Mouse (Mus musculus) spleen, postnatal 10 days (tissue): ENCODE measurements at regions not wholly inside any gene's neighbourhood (a gene's known extent, or its start where the extent isn't known, plus 50 kb on each side); places are given as distances from the start of the nearest gene placed in this dataset.

Source experiments
- DNase-seq, 2 experiments: peaks; one replicate each; pipeline ENCODE4 v3.0.0; 2021 to 2022; ENCODE audit warnings: low spot score in 2 of 2

DNA sequence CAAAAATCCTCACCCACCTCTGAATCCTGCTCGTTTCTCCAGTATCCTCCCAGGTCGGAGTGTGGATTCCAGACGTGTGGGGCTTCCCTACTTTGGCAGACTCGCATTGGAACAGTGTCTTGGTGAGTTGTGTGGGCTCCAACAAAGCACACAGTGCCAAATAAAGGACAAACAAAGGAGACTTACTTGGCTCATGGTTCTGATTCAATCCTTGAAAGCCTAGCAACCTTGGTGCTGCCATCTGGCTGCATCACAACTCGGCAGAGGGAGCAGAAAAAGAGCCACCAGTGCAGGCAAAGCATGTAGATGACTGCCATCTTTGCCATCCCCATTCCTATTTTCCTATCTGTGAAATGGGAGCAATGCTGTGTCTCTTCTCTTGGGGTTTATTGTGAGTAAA is 64.0 kb downstream of the Il9r start:
- DNase-seq = no peak

DNA sequence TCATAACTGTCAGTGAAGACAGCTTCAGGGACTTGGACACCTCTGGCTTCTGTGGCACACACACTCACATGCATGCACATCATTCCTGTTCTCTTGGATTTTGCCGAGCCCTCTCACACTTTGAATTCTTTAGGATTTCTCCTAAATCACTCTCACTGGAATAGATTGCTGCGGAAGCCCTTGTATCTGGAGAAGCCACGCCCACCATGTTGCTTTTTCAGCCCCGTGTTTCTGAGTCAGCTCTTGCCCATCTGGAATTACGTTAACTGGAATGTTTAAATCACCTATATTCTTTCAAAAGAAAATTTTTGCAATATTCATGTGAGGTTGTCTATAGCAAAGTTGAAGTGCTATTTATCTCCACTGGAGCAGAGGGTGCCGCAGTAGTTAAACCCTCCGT is 66.1 kb downstream of the Il9r start:
- DNase-seq = no peak

GRCm38 (mm10) chr11:32132008-32132615 is 68.0 kb downstream of the Il9r start:
- DNase-seq = peak in 1 of 2 experiments; percentile 53

DNA sequence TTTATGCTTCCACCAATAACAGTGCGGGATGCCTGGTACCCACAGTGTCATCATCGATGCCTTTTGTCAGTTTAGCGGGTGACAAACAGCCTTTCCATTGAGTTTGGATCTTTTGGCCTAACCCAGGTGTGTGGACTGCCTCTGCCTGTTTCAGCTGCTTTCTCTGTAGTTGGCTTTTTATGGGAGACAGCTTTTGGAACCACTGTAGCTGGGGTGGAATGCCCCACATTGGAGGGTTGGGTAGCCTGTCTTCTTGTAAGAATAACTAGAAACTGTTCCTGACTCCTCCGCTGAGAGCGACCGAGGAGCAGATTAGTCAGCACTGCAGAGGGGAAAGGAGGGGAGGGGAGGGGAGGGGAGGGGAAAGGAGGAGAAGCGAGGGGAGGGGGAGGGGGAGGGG is 71.5 kb downstream of the Il9r start:
- no peak for DNase-seq

GRCm38 (mm10) chr11:32128018-32128417 is 72.1 kb downstream of the Il9r start:
- DNase-seq = no peak

DNA sequence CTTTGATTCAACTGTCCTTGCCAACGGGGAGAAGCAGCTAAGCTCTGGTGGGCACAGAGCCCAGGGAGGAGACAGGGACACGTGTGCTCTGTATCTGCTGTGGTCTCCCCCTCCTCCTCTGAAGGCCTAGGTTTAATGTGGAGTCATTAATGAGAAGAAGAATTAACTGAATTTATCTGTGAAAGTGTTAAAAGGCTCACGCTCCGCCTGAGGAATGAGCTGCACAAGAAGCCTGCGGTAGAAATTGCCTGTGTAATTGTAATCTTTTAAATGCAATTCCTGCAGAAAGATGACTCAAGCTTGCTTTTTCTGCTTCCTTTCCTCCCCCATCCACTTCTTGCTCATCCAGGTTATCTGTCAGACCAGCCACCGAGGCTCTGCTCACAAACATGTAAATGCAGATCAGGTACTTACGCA is 72.7 kb downstream of the Il9r start:
- no peak for DNase-seq

DNA sequence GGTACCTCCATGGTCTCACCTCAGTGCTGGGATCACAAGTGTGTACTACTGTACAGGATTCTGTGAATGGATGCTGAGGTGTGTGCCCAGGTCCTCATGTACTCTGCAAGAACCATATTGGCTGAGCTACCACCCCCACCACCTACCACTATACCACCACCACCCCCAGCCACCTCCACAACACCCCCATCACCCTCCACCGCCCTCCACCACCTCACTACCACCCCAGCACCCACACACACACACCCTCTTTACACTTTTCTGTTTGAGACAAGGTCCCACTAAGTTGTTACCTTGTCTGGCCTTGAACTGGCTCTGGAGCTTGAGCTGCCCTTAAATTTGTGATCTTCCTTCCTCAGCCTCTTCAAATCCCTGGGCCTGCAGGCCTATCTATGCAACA is 73.3 kb downstream of the Il9r start:
- no peak for DNase-seq

GRCm38 (mm10) chr11:32126311-32126698 is 73.8 kb downstream of the Il9r start:
- DNase-seq = no peak

- DNase-seq = peak in 1 of 2 experiments; percentile 28
Measured at GRCm38 (mm10) chr11:32125586-32126310, 74.3 kb downstream of the Il9r start.

- DNase-seq = no peak
Measured at GRCm38 (mm10) chr11:32120596-32120995, 79.5 kb downstream of the Il9r start.

DNA sequence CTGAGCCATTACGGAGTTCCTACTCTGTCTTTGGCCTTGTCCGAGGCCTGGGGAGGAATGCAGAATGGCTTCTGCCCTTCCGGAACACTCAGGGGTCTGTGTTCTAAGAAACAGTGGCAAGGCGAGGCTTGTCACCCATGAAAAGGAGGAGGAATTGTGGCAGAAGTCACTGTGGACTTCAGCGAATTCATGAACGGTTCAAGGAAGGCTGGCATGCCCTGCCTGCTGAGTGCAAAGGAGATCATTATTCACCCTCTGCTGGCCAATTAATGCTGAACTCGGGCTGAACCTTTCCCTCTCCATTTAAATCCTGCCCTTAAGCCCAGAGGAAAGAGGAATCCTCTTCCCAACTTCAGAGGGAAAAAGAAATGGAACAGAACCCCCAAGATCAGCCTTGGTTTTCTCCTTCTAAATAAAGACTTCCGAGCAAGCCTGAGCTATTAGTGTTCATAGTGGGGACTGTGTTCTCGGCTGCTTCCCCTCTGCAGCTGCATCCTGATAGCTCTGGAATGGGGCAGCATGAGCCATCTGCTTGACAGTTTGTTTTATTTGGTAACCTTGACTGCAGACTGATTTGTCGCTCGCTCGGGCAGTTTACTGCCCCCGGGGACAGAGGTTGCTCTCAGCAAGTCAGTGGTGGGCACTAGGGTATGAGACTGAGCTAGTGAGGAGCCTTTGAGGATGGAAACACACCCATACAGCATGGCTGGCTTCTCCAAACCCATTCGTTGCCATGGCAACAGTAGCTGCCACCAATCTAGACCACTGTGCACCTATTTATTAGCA is 81.0 kb downstream of the Il9r start:
- no peak for DNase-seq

GRCm38 (mm10) chr11:32117930-32118329 is 82.1 kb downstream of the Il9r start:
- no peak for DNase-seq

DNA sequence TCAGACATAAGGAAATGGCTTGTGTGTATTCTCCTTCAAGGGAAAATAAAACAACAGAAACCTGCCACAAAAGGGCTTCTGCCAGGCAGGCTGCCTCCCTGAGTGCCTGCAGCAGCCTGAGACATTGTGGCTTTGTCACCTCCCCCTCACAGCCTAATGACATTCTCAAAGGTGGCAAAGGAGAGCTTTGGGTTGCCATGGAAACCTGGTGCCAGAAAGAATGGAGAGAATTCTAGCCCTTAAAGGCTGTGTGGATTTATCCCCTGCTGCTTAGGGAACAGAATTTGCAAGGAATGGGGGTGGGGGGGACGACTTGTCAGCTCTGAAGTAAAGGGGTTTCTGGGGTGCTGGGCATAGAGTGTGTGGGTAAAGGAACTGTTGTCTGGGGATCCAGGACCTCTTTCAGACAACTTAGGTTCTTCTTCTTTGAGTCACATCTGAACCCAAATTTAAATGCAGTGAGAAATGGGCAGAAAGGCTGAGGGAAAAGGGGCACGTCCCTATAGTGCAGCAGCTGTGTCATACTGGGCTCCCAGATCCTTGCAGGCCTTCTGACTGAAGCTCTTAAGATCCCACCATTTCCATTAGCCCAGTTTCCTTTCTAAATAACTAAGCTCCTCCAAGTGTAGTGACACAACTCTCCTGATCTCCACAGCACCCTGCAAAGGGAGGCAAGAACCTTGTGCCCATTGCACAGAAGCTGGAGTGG is 86.8 kb downstream of the Il9r start:
- DNase-seq = no peak

DNA sequence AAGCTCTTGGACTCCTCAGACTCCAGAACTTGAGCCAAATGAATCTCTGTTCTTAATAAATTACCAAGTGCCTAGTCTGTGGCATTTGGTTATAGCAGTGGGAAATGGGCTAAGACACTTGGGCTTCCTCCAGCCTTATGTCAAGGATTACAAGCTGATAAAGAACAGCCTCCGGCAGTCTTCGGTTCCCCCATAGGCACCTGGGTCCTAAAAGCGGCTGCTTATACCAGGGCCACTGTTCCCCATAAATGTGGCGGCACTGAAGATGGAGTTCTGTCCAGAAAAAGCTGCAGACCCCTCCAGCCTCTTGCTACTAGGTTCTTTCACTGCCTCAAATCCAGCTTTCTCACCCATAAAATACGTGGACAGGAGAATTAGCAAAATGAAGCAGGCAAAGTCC is 87.6 kb downstream of the Il9r start:
- DNase-seq = no peak

- DNase-seq = no peak
Measured at GRCm38 (mm10) chr11:32111841-32112240, 88.2 kb downstream of the Il9r start.

- no peak for DNase-seq
Measured at GRCm38 (mm10) chr11:32109911-32110310, 90.2 kb downstream of the Il9r start.
